Mouse (Mus musculus): Measurements from ENCODE around the gene Carns1.

- TF ChIP-seq CTCF (IDR thresholded peaks at IDR 0.05; ENCODE audit: low read depth) (no peak), EP300 (IDR thresholded peaks at IDR 0.05; ENCODE audit: low read depth) (peak; percentile 66; the same call in 1 of the 2 replicates)
Observed at GRCm38 (mm10) chr19:4154437-4155222, 20.6 kb downstream of the Carns1 start.

Measured in heart, postnatal 0 days (tissue).